Mouse (Mus musculus) gastrocnemius, postnatal 4 days (tissue): ENCODE measurements around the gene Rasgef1b. TPM values are rescaled to one million over a fixed set of nuclear protein-coding genes. Genes with fewer than 3 reads are reported as not detected.
A peak's percentile ranks its signal among the peaks of the same experiment; 100 is the strongest.

Source experiments
- DNase-seq, 2 experiments: peaks; one replicate each; pipeline ENCODE4 v3.0.0; 2021 to 2022; ENCODE audit warnings: low spot score in 2 of 2, mixed read lengths in 2 of 2
- total RNA-seq, 2 experiments: library from RNA; stranded (reverse); gene quantifications; 2 replicates each; pipeline ENCODE4 v1.2.3; 2021

The Rasgef1b gene
- total RNA-seq, 2 experiments from 2014 or later, result 3.2 to 3.6 TPM

DNA sequence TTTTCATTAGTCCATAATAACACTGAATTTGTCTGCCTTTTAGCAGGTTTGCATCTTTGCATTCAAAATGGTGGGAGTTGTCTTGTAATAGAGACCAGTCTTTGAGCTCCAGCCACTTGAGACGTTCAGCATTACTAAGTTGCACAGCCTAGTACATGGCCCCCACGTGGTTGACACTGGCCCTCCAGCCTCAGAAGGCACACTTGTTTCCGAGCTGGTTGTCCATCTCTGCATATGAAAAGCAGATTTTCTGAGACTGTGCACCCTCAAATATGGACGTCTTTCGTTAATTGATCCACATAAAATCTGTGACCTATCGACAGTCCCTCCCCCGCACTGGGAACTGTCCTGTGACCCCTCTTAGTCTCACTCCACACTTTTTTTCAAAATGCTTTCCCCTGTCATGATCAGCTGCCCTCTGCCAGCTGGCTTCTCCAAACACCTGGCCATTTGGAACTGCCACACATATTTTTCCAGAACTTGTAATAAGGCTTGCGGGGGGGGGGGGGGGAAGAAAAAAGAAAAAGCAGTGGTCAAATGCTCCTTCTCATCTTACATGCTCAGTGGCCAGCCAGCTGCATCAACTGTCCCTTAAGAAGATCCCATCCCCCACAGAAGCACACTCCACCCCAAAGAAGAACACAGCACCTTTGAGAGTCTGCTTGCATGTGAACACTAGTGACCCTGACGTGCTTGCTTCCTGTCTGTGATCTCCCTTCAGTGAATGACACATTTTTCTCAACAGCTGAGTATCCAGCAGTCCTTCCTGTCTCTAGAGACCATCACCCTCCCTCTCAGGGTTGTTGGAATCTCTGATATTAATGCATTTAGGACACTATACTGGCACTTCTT is 231.7 kb downstream of the Rasgef1b start:
- no peak for DNase-seq

DNA sequence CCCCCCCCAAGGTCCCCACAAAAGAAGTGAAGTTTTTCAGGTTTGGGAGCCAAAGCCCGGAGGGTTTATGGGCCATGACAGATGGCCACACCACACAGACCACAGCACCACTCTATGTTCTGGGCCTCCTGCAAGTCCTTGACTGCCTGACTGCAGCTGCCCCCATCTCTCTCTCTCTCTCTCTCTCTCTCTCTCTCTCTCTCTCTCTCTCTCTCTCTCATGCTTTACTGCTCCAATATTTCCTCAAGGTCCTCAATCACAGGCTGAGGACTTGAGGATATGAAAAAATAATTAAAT is 232.8 kb downstream of the Rasgef1b start:
- DNase-seq, result no peak

GRCm38 (mm10) chr5:99495354-99496156 is 233.3 kb downstream of the Rasgef1b start:
- no peak for DNase-seq

DNA sequence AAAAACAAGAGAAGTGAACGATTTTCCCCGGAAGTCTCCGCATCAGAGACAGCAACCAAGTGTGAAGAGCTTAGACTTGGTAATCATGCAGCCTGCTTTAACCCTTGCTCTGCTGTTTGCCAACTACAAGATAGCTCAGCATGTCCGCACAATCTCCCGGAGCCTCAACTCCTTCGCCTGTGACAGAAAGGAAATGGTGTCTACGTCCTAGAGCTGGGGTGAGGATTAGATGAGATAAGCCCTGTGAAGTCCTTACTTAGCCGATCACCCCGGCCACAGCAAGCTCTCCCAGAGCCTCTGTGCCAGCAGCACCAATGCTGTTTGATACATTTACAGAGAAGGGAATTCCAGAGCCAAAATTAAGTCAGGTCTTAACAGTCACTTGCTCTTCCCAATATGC is 235.0 kb downstream of the Rasgef1b start:
- DNase-seq, result no peak

DNA sequence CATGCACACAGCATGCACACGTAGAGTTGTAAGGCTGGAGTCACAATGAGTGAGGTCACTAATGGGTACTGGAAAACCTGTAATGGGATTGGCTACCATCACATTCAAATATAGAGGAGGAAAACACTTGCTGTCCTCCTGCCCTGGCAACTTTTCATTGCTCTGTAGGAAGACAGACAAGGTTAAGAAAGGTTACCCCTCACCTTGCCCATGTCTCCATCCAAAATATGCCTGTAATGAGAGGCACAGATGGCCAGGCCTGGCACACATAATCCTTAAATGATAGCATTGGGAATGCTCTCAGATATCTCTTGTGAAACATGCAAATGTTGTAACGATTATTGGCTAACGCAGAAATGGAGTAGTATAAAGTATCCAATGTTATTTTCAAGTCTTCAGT is 235.8 kb downstream of the Rasgef1b start:
- DNase-seq, result no peak

DNA sequence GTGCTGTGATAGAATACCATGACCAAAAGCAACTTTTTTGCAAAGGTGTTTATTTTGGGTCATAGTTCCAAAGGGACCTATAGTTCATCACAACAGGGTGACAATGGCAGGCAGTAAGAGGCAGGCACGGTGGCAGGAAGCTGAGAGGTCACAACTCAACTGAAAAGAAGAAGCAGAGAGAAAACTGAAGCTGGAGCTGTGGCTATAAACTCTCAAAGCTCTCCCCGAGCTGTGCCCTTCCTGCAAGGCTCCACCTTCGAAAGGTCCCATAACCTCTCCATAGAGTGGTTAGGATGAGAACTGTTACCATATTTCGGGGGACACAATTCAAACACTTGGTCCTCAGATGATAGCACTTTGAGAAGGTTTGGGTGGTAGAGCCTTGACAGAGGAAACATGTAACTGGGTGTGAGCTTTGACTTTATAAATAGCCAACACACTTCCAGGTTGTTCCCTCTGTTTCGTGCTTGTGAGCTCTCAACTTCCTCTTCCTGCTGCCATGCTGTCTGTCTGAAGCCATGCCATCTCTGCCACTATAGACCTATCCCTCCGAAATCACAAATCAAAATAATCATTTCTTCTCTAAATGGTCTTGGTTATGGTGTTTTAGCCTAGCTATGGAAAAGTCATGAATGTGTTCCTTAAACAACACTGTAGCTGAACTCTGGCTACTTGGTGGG is 240.2 kb downstream of the Rasgef1b start:
- no peak for DNase-seq

GRCm38 (mm10) chr5:99487009-99487858 is 241.6 kb downstream of the Rasgef1b start:
- DNase-seq, result no peak

- DNase-seq, result no peak
Observed at GRCm38 (mm10) chr5:99483162-99483561, 245.7 kb downstream of the Rasgef1b start.

- DNase-seq, result no peak
Observed at GRCm38 (mm10) chr5:99482524-99482923, 246.3 kb downstream of the Rasgef1b start.

GRCm38 (mm10) chr5:99482016-99482415 is 246.8 kb downstream of the Rasgef1b start:
- no peak for DNase-seq

GRCm38 (mm10) chr5:99480078-99481031 is 248.5 kb downstream of the Rasgef1b start:
- DNase-seq, result no peak

DNA sequence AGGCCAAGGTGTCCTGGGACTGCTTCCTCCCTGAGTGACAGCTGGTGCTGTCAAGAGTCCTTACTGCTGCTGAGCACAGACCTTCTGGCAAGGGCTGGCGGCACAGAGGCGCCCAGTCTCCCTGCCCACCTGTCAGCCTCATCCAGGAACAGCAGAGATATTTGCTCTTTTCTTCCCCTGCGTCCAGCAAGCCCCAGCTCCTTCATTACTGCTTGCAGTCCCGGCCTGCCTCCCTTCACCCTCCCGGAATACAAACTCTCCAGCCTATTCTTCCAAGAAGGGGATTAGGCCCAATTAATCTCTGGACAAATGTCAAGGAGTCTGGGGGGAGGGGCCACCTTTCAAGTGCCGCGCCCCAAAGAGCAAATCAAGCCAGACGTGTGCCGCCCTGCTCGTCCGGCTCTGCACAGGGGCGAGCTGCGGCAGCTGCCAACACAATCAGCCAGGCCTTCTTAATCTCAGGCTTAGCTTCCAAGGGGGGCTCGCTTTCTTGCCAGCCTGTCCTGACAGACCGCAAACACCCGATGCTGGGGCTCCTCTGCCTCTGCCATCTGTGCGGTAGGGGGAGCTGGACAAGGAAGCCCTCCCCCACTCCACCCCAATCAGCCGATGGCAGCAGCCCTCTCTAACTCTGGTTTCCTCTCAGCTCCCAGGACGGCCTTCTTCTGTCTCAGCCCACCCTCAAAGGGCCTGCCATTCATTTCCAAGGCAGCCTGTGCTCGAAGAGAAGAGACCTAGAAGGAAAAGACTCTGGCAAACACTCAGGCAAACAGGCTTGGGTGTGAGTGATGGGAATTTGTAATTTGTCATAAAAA is 249.4 kb downstream of the Rasgef1b start:
- DNase-seq, result peak in 1 of 2 experiments; percentile 20

DNA sequence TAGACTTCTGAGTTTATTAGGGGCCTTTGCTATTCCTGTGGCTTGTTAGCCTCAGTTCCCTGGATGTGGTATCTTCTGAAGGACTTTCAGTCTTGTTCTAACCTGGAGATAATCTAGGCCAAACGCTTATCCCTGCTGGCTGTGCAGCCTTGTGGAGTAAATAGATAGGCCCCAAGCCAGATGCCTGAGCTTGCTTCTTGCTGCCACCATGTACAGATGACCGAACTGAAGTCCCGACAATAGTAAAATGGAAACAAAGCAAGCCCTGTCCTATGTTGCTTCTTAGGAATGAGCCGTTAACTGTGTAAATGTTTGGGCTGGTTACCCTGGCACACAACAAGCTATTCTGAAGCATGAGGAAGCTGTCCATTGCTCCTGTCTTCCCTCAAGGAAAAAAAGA is 250.1 kb downstream of the Rasgef1b start:
- DNase-seq, result no peak

DNA sequence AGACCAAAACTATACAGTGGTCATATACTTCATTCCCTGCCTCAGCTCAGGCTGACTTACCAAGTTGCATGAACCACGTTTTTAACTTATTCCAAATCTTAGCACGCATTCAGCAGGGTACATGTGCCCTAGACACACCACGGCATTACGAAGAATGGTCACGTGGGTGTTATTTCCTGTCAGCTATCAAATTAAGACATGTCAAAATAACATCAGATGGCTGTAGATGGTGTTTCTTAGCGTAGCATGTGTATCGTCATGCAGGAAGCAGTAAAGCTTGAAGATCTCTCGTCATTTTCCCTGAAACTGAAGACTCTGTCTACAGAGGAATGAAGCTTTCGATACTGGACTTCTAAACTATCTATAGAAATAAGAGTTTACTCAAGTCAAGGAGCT is 251.4 kb downstream of the Rasgef1b start:
- DNase-seq, result no peak

DNA sequence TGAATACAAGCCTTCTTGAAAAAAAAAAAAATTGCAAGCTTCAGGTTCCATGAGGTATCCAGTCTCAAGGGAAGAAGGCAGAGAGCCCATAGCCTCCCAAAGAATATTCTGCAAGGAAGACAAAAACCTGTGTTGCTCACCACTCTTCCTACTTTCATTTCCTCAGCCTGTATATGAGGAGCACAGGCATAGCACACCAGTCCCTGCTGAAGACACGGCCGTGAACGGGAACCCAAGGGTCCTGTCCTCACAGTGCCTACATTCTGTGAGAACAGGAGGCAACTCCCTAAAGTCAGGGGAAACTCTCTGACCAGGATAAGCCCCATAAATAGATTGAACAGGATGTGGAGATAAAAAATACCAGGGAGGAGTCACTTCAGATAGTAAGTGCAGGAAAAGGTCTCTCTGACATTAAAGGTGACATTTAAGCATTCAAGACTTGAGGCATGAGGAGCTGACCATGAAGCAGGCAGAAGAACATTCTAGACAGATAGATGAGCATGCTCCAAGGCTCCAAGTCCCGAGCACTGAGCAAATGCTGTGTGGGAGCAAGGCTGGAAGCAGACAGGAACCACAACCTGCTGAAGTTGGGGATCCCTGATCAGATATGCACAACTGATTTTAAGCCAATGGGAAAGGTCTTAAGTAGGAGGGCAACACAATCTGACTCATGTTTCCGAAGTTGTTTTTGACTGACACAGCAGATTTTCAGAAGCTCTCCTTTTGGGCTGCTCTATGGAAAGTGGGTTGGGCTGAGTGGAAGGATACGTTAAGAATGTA is 252.0 kb downstream of the Rasgef1b start:
- DNase-seq, result no peak

- no peak for DNase-seq
Observed at GRCm38 (mm10) chr5:99472607-99473335, 256.1 kb downstream of the Rasgef1b start.

- no peak for DNase-seq
Observed at GRCm38 (mm10) chr5:99471790-99472189, 257.1 kb downstream of the Rasgef1b start.
